Mouse (Mus musculus) midbrain, embryonic 15.5 days (tissue): ENCODE data around the gene Clcf1. TPM values are rescaled to one million over a fixed set of nuclear protein-coding genes. Genes with fewer than 3 reads are reported as not detected.

ENCODE experiments used
- ATAC-seq: fragments of 200-750 bp; cut with Nextera tagmentation; replicated peaks from 2 replicates; pipeline ENCODE4 v1.8.0; 2017; ENCODE audit warnings: moderate TSS enrichment
- H3K27ac ChIP-seq: fragments of 300-500 bp; sonication (generic); 2 replicates; pipeline ENCODE4 v1.5.1; 2015; ENCODE audit warnings: mild to moderate bottlenecking, inconsistent platforms
- H3K27me3 ChIP-seq: fragments of 300-500 bp; sonication (generic); replicated peaks from 2 replicates; pipeline ENCODE4 v1.6.1; 2015; ENCODE audit warnings: inconsistent platforms
- H3K36me3 ChIP-seq: fragments of 300-500 bp; sonication (generic); replicated peaks from 2 replicates; pipeline ENCODE4 v1.6.1; 2015; ENCODE audit warnings: inconsistent platforms
- H3K4me1 ChIP-seq: fragments of 300-500 bp; sonication (generic); 2 replicates; pipeline ENCODE4 v1.6.1; 2015; ENCODE audit warnings: inconsistent platforms
- H3K4me2 ChIP-seq: fragments of 300-500 bp; sonication (generic); 2 replicates; pipeline ENCODE4 v1.6.1; 2015; ENCODE audit warnings: inconsistent platforms, mild to moderate bottlenecking, moderate library complexity
- H3K4me3 ChIP-seq: fragments of 300-500 bp; sonication (generic); 2 replicates; pipeline ENCODE4 v1.5.1; 2015; ENCODE audit warnings: mild to moderate bottlenecking, inconsistent platforms
- H3K9ac ChIP-seq: fragments of 300-500 bp; sonication (generic); 2 replicates; pipeline ENCODE4 v1.6.1; 2015; ENCODE audit warnings: mild to moderate bottlenecking, inconsistent platforms
- H3K9me3 ChIP-seq: fragments of 300-500 bp; sonication (generic); 2 replicates; pipeline ENCODE4 v1.6.1; 2016; ENCODE audit warnings: inconsistent platforms
- WGBS: fragments of 180-500 bp; shearing (Covaris S2); methylation state at CpG from one replicate; pipeline ENCODE4 v1.1.7; 2015; ENCODE audit warnings: mixed read lengths; 5-methylcytosine and 5-hydroxymethylcytosine counted together
- polyA plus RNA-seq: library from polyadenylated mRNA; unstranded; fragments of >200 nt; fragmentation: Nextera tagmentation; extraction: Ambion mirVana; gene quantifications from 2 replicates; pipeline ENCODE4 v1.2.1, GENCODE M21; 2015

Clcf1 gene
- polyA plus RNA-seq, 1 experiment from 2014 or later = 0.79 TPM

DNA sequence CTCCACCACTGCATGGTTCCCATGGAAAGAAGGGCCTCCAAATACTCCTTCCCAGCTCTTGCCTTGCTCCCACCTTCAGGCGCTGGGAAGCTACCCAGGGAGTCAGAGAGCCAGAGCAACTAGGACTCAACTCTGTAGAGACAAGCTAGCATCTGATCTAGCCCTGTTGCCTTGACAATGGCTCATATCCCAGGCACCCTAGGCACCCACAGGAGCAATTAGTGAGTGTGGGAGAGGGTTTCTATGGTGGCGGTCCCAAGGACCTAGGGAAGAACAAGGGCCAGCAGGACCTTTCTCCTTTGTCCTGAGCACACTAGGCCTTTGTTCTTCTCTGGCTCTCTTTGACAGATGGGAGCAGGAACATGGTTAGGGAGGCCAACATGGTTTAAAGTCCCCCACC lies 30.3 kb upstream of the Clcf1 start:
- H3K9me3 ChIP-seq = no peaks in the 10 kb centered on the region
- H3K9ac ChIP-seq = no peak overlapping the region
- H3K36me3 ChIP-seq = no peaks in the 10 kb centered on the region
- no peak overlapping the region for H3K4me2 ChIP-seq
- H3K4me3 ChIP-seq = no peak overlapping the region
- no peaks in the 10 kb centered on the region for H3K27me3 ChIP-seq
- H3K4me1 ChIP-seq = peaks cover 9% of the 10 kb centered on the region
- H3K27ac ChIP-seq = no peak overlapping the region
- WGBS = 78% methylated on average over 2 of the region's 2 CpGs
- no peak for ATAC-seq

- Histone ChIP-seq H3K27ac (no peak overlapping the region), H3K9me3 (no peaks in the 10 kb centered on the region), H3K27me3 (no peaks in the 10 kb centered on the region), H3K4me3 (no peak overlapping the region), H3K36me3 (no peaks in the 10 kb centered on the region), H3K4me2 (no peak overlapping the region), H3K4me1 (peaks cover 9% of the 10 kb centered on the region), H3K9ac (no peak overlapping the region)
- 59% methylated on average over 15 of the region's 15 CpGs for WGBS
- no peak for ATAC-seq
These were observed 28.8 kb upstream of the Clcf1 start for GRCm38 (mm10) chr19:4184976-4185975.

GRCm38 (mm10) chr19:4187303-4187702 lies 26.7 kb upstream of the Clcf1 start:
- no peaks in the 10 kb centered on the region for H3K36me3 ChIP-seq
- H3K27me3 ChIP-seq = no peaks in the 10 kb centered on the region
- peaks cover 2% of the 10 kb centered on the region; the same call in 1 of the 2 replicates for H3K4me1 ChIP-seq
- no peak overlapping the region for H3K4me3 ChIP-seq
- whole genome bisulfite sequencing = 75% methylated on average over 3 of the region's 3 CpGs
- H3K4me2 ChIP-seq = no peak overlapping the region
- no peaks in the 10 kb centered on the region for H3K9me3 ChIP-seq
- no peak overlapping the region for H3K27ac ChIP-seq
- ATAC-seq = no peak
- no peak overlapping the region for H3K9ac ChIP-seq

DNA sequence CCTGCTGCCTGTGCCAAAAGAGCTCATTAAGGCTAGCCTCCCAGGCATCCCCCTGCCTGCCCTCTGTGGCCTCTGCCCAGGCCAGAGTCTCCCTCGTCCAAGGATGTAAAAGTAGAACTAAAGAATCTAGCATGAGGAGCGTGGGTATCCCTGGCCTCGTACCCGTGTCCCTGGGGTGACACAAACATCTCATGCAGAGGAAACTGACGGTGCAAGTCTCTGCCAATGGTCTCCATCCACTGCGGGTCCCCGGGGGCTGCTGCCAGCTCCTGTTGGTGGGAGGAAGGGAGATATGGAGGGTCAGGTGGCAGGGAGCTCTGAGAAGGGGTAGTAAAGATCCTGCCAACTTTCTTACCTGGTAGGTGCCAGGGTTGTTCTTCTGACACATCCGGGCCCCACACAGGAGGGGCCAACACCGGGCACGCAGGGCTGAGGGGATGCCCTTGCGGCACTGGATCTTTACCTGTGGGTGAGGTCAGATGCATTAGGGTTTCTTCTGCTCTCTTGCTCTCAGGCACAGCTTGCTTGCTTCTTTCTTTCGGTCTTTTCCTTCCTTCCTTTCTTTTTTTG lies 24.9 kb upstream of the Clcf1 start:
- ATAC-seq = no peak
- Histone ChIP-seq H3K9ac (no peak overlapping the region), H3K27ac (no peak overlapping the region), H3K4me2 (no peak overlapping the region), H3K27me3 (no peaks in the 10 kb centered on the region), H3K36me3 (peaks cover 2% of the 10 kb centered on the region), H3K9me3 (no peaks in the 10 kb centered on the region), H3K4me3 (no peak overlapping the region), H3K4me1 (peaks cover 14% of the 10 kb centered on the region)
- 89% methylated on average over 12 of the region's 12 CpGs for WGBS

- Histone ChIP-seq H3K36me3 (peaks cover 18% of the 10 kb centered on the region), H3K4me2 (peak within 1 kb of the TSS; percentile 93), H3K27ac (peak within 1 kb of the TSS; percentile 84), H3K4me1 (peaks cover 19% of the 10 kb centered on the region), H3K4me3 (peak within 1 kb of the TSS; percentile 70), H3K27me3 (no peaks in the 10 kb centered on the region), H3K9ac (peak within 1 kb of the TSS; percentile 88), H3K9me3 (no peaks in the 10 kb centered on the region)
- WGBS = 70% methylated on average over 4 of the region's 4 CpGs
- ATAC-seq = 0 out of 2 replicates have a peak, but pooled peaks have one; percentile 6
These were observed 23.2 kb upstream of the Clcf1 start, which contains the start of gene Tbc1d10c for GRCm38 (mm10) chr19:4190831-4191334. Gene Tbc1d10c, minus strand, starts transcription at chr19:4191284.

- Histone ChIP-seq H3K27me3 (no peaks in the 10 kb centered on the region), H3K4me3 (peak within 1 kb of the TSS; percentile 70), H3K27ac (peak within 1 kb of the TSS; percentile 84), H3K9me3 (no peaks in the 10 kb centered on the region), H3K4me2 (peak within 1 kb of the TSS; percentile 93), H3K4me1 (peaks cover 24% of the 10 kb centered on the region), H3K9ac (peak within 1 kb of the TSS; percentile 88), H3K36me3 (peaks cover 26% of the 10 kb centered on the region)
- ATAC-seq = peak; percentile 90
- 6% methylated on average over 42 of the region's 47 CpGs for WGBS
These were observed 22.3 kb upstream of the Clcf1 start, which contains the start of gene Ppp1ca for GRCm38 (mm10) chr19:4191528-4192250. Gene Ppp1ca, plus strand, starts transcription at chr19:4192065.

DNA sequence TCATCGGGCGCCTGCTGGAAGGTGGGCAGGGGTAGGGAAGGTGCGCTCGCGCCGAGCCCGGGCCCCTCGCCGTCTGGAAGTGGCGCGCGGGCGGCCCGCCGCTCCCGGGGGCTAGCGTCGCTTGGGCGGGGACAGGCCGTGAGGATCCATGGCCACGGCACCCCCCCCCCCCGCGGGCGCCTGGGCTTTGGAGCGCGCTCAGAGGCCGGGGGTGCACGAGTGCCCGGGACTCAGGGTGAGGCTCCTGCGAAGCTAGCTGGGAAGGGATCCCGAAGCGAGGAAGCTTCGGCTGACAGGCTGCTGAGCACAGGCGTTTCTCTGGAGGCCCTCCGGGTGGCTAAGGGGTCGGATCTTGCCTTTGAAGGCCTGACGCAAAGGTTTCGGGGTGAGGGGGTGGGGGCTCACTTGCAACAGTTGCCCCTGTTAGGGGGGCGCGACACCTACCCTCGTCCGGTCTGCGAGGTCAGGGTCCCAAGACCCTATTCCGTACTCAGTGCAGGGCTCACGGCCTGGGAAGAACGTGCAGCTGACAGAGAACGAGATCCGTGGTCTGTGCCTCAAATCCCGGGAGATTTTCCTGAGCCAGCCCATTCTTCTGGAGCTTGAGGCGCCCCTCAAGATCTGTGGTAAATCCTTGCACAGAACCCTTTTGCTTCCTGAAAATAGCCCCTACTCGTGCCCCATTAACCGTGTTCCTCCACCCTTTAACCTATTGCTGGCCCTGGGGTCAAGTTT lies 21.6 kb upstream of the Clcf1 start:
- Histone ChIP-seq H3K36me3 (peaks cover 28% of the 10 kb centered on the region), H3K9me3 (no peaks in the 10 kb centered on the region), H3K9ac (peak overlapping the region; percentile 88), H3K27ac (peak overlapping the region; percentile 84), H3K4me2 (peak overlapping the region; percentile 93), H3K4me1 (peaks cover 24% of the 10 kb centered on the region), H3K27me3 (no peaks in the 10 kb centered on the region), H3K4me3 (peak overlapping the region; percentile 70)
- WGBS = under 1% methylated on average over 50 of the region's 52 CpGs
- ATAC-seq = peak; percentile 44

DNA sequence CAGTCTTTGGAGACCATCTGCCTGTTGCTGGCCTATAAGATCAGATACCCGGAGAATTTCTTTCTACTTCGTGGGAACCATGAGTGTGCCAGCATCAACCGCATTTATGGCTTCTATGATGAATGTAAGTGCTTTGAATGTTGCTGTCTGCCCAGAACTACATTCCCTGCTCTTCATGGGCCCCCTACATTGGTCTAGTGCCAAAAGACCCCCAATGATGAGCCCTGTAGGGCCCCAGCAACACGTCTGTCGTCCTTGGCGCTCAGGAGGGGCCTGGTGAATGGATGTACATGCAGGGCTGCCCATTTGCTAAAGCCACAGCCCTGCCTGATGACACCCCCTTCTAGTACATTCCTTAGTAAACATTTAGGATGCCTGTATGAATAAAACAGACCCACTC lies 20.9 kb upstream of the Clcf1 start:
- WGBS = 55% methylated on average over 6 of the region's 6 CpGs
- peak overlapping the region; percentile 84; the same call in 1 of the 2 replicates for H3K27ac ChIP-seq
- peak overlapping the region; percentile 88 for H3K9ac ChIP-seq
- no peaks in the 10 kb centered on the region for H3K27me3 ChIP-seq
- peak overlapping the region; percentile 93 for H3K4me2 ChIP-seq
- peak overlapping the region; percentile 70 for H3K4me3 ChIP-seq
- peaks cover 28% of the 10 kb centered on the region for H3K36me3 ChIP-seq
- no peak for ATAC-seq
- H3K4me1 ChIP-seq = peaks cover 24% of the 10 kb centered on the region
- H3K9me3 ChIP-seq = no peaks in the 10 kb centered on the region

- Histone ChIP-seq H3K27ac (no peak overlapping the region), H3K4me2 (peak overlapping the region; percentile 93), H3K36me3 (peaks cover 28% of the 10 kb centered on the region), H3K9me3 (no peaks in the 10 kb centered on the region), H3K27me3 (no peaks in the 10 kb centered on the region), H3K9ac (no peak overlapping the region), H3K4me3 (no peak overlapping the region), H3K4me1 (peaks cover 24% of the 10 kb centered on the region)
- WGBS = 83% methylated on average over 8 of the region's 8 CpGs
- ATAC-seq = no peak
These were observed 19.9 kb upstream of the Clcf1 start for GRCm38 (mm10) chr19:4194021-4194724.

- Histone ChIP-seq H3K4me2 (no peak overlapping the region), H3K36me3 (peaks cover 28% of the 10 kb centered on the region)
- 83% methylated on average over 12 of the region's 12 CpGs for WGBS
These were observed 19.0 kb upstream of the Clcf1 start for GRCm38 (mm10) chr19:4194776-4195650.

More at GRCm38 (mm10) chr19:4194776-4195650, 19.0 kb upstream of the Clcf1 start:
- Histone ChIP-seq H3K4me1 (peaks cover 24% of the 10 kb centered on the region), H3K27ac (no peak overlapping the region), H3K9me3 (no peaks in the 10 kb centered on the region), H3K27me3 (no peaks in the 10 kb centered on the region), H3K4me3 (no peak overlapping the region), H3K9ac (no peak overlapping the region)
- ATAC-seq = no peak
